Mouse (Mus musculus): Measurements from ENCODE around the gene March9.
"Not testable (repeated sequence)": the region's sequence is repeated elsewhere in the genome, so short reads cannot be mapped to it uniquely, and the experiment has no call there.

Gene March9

DNA sequence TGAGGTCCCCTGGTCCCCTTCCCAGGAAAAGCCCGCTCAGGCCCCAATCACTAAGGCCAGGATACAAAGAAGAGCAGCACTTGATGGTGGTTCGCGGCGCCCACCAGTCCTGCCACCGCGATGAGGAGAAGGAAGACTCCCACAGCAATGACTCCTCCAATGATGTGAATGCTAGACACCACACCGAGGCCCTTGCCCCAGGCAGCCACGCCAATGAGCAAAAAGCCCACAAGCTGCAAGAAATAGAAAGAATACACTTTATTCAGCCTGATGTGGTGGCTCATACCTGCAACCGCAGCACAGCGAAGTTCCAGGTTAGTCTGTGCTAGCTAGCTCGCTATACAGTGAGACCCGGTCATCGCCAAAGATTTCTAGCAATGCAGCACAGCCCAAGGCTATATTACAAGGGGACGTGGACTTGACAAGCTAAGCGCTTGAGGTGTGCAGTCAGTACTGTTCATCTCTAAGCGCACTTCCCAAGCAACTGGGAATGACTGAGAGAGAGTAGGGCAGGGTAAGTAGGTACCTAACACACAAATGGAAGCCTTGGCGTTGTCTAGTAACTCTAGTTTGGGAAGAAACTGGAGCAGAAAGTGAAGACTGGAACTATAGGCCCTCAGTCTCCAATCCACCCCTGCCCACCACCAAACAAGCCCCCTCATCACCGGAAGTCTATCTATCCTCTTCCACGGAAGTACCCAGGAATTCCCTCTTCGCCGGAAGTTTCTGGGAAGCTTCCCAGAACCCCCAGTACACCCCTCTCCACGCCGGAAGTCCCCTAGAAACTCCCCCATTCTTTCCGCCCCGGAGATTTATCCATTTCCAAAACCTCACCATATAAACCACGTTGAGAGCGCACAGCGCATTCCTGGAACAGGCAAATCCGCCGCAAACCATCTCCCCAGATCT, 9.6 kb upstream of the March9 start:
- TF ChIP-seq POU5F1 (IDR thresholded peaks at IDR 0.05; ENCODE audit: borderline replicate concordance, low read length) (no peak), NANOG (IDR thresholded peaks at IDR 0.05; ENCODE audit: borderline replicate concordance, low read length) (no peak), CTCF (conservative IDR thresholded peaks at IDR 0.05; ENCODE audit: low read length) (no peak)
- H3K4me1 ChIP-seq (replicated peaks; ENCODE audit: low read depth, low read length): peaks cover 63% of the 10 kb centered on the region
- no peaks in the 10 kb centered on the region for H3K27me3 ChIP-seq (ENCODE audit: insufficient read depth, low read length)
- peak overlapping the region; percentile 88 for H3K4me3 ChIP-seq (replicated peaks; ENCODE audit: low read length)
- peaks cover 48% of the 10 kb centered on the region for H3K36me3 ChIP-seq (ENCODE audit: insufficient read depth, low read length)
- H3K9me3 ChIP-seq (ENCODE audit: low read length): no peaks in the 10 kb centered on the region

- H3K4me1 ChIP-seq (replicated peaks; ENCODE audit: low read depth, low read length): peaks cover 65% of the 10 kb centered on the region
- H3K36me3 ChIP-seq (ENCODE audit: insufficient read depth, low read length): peaks cover 53% of the 10 kb centered on the region
- no peaks in the 10 kb centered on the region for H3K9me3 ChIP-seq (ENCODE audit: low read length)
- TF ChIP-seq NANOG (IDR thresholded peaks at IDR 0.05; ENCODE audit: borderline replicate concordance, low read length) (no peak), POU5F1 (IDR thresholded peaks at IDR 0.05; ENCODE audit: borderline replicate concordance, low read length) (no peak), CTCF (conservative IDR thresholded peaks at IDR 0.05; ENCODE audit: low read length) (no peak)
- H3K27me3 ChIP-seq (ENCODE audit: insufficient read depth, low read length): no peaks in the 10 kb centered on the region
- peak overlapping the region; percentile 88 for H3K4me3 ChIP-seq (replicated peaks; ENCODE audit: low read length)
Observed at GRCm38 (mm10) chr10:127068360-127069038, 8.5 kb upstream of the March9 start.

DNA sequence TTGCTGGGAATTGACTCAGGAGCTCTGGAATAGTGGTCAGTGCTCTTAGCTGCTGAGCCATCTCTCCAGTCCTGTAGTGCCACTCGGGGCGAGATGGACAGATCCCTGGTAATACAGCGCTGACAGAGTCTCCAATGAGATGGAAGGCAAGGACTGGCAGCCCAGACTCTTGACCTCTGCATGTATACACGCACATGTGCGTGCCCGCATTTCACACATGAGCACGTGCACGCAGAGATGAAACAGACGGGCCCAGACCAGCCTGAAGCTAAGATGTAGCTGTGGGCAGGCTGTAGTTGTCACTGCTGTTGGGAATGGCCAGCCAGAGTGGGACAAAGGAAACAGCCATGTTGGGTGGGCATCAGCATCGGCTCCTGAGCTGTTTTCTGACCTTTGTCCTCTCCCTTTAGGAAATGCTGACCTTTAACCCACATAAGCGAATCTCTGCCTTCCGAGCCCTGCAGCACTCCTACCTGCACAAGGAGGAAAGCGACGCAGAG, 6.6 kb upstream of the March9 start:
- Histone ChIP-seq H3K36me3 (ENCODE audit: insufficient read depth, low read length) (peaks cover 53% of the 10 kb centered on the region), H3K9me3 (ENCODE audit: low read length) (no peaks in the 10 kb centered on the region), H3K4me1 (replicated peaks; ENCODE audit: low read depth, low read length) (peaks cover 80% of the 10 kb centered on the region), H3K27me3 (ENCODE audit: insufficient read depth, low read length) (no peaks in the 10 kb centered on the region), H3K4me3 (replicated peaks; ENCODE audit: low read length) (0 out of 2 replicates have a peak overlapping the region, but pooled peaks have one; percentile 26)
- TF ChIP-seq NANOG (IDR thresholded peaks at IDR 0.05; ENCODE audit: borderline replicate concordance, low read length) (no peak), POU5F1 (IDR thresholded peaks at IDR 0.05; ENCODE audit: borderline replicate concordance, low read length) (no peak), CTCF (conservative IDR thresholded peaks at IDR 0.05; ENCODE audit: low read length) (no peak)

DNA sequence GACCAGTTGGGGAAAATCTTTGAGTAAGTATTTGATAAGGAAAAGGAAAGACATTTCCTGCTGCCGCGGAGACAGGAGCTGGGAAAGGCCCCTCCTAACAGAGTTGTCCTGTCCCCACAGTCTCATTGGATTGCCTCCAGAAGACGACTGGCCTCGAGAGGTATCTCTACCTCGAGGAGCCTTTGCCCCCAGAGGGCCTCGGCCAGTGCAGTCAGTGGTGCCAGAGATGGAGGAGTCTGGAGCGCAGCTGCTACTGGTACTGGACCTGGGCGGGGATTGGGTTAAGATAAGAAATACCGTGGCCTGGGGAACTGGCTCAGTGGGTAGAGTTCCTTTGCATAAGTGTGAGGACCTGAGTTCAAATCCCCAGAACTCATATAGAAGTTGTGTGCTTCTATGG, 6.0 kb upstream of the March9 start:
- Histone ChIP-seq H3K36me3 (ENCODE audit: insufficient read depth, low read length) (peaks cover 53% of the 10 kb centered on the region), H3K4me1 (replicated peaks; ENCODE audit: low read depth, low read length) (peaks cover 80% of the 10 kb centered on the region), H3K9me3 (ENCODE audit: low read length) (no peaks in the 10 kb centered on the region), H3K4me3 (replicated peaks; ENCODE audit: low read length) (peak overlapping the region; percentile 98), H3K27me3 (ENCODE audit: insufficient read depth, low read length) (no peaks in the 10 kb centered on the region)
- TF ChIP-seq NANOG (IDR thresholded peaks at IDR 0.05; ENCODE audit: borderline replicate concordance, low read length) (no peak), POU5F1 (IDR thresholded peaks at IDR 0.05; ENCODE audit: borderline replicate concordance, low read length) (no peak), CTCF (conservative IDR thresholded peaks at IDR 0.05; ENCODE audit: low read length) (no peak)

GRCm38 (mm10) chr10:127063913-127064870, 4.2 kb upstream of the March9 start:
- Histone ChIP-seq H3K27me3 (ENCODE audit: insufficient read depth, low read length) (no peaks in the 10 kb centered on the region), H3K4me3 (replicated peaks; ENCODE audit: low read length) (peak overlapping the region; percentile 98), H3K4me1 (replicated peaks; ENCODE audit: low read depth, low read length) (peaks cover 75% of the 10 kb centered on the region), H3K36me3 (ENCODE audit: insufficient read depth, low read length) (peaks cover 52% of the 10 kb centered on the region), H3K9me3 (ENCODE audit: low read length) (no peaks in the 10 kb centered on the region)
- TF ChIP-seq POU5F1 (IDR thresholded peaks at IDR 0.05; ENCODE audit: borderline replicate concordance, low read length): no peak
- no peak for TF ChIP-seq CTCF (conservative IDR thresholded peaks at IDR 0.05; ENCODE audit: low read length)
- no peak for TF ChIP-seq NANOG (IDR thresholded peaks at IDR 0.05; ENCODE audit: borderline replicate concordance, low read length)

GRCm38 (mm10) chr10:127063239-127063872, 3.4 kb upstream of the March9 start, which contains the start of gene Cdk4:
Gene Cdk4 (plus strand): TSS chr10:127063534.
- Histone ChIP-seq H3K36me3 (ENCODE audit: insufficient read depth, low read length) (peaks cover 43% of the 10 kb centered on the region), H3K4me3 (replicated peaks; ENCODE audit: low read length) (peak within 1 kb of the TSS; percentile 98), H3K27me3 (ENCODE audit: insufficient read depth, low read length) (peaks cover 6% of the 10 kb centered on the region), H3K4me1 (replicated peaks; ENCODE audit: low read depth, low read length) (peaks cover 74% of the 10 kb centered on the region), H3K9me3 (ENCODE audit: low read length) (no peaks in the 10 kb centered on the region)
- TF ChIP-seq NANOG (IDR thresholded peaks at IDR 0.05; ENCODE audit: borderline replicate concordance, low read length): no peak
- no peak for TF ChIP-seq POU5F1 (IDR thresholded peaks at IDR 0.05; ENCODE audit: borderline replicate concordance, low read length)
- TF ChIP-seq CTCF (conservative IDR thresholded peaks at IDR 0.05; ENCODE audit: low read length): no peak

- H3K27me3 ChIP-seq (ENCODE audit: insufficient read depth, low read length): peaks cover 9% of the 10 kb centered on the region
- peaks cover 41% of the 10 kb centered on the region for H3K36me3 ChIP-seq (ENCODE audit: insufficient read depth, low read length)
- TF ChIP-seq NANOG (IDR thresholded peaks at IDR 0.05; ENCODE audit: borderline replicate concordance, low read length) (no peak), CTCF (conservative IDR thresholded peaks at IDR 0.05; ENCODE audit: low read length) (no peak), POU5F1 (IDR thresholded peaks at IDR 0.05; ENCODE audit: borderline replicate concordance, low read length) (no peak)
- 0 out of 2 replicates have a peak overlapping the region, but pooled peaks have one; percentile 27 for H3K4me3 ChIP-seq (replicated peaks; ENCODE audit: low read length)
- H3K4me1 ChIP-seq (replicated peaks; ENCODE audit: low read depth, low read length): peaks cover 74% of the 10 kb centered on the region
- no peaks in the 10 kb centered on the region for H3K9me3 ChIP-seq (ENCODE audit: low read length)
Observed at GRCm38 (mm10) chr10:127062503-127062902, 2.5 kb upstream of the March9 start.

- H3K4me1 ChIP-seq (replicated peaks; ENCODE audit: low read depth, low read length): peaks cover 74% of the 10 kb centered on the region
- peaks cover 41% of the 10 kb centered on the region for H3K36me3 ChIP-seq (ENCODE audit: insufficient read depth, low read length)
- peaks cover 13% of the 10 kb centered on the region for H3K27me3 ChIP-seq (ENCODE audit: insufficient read depth, low read length)
- not testable (repeated sequence) for H3K9me3 ChIP-seq (ENCODE audit: low read length); H3K4me3 ChIP-seq (replicated peaks; ENCODE audit: low read length)
Observed at GRCm38 (mm10) chr10:127062101-127062500, 2.1 kb upstream of the March9 start.

All from E14TG2a.4 (cell line).